Mouse (Mus musculus): ENCODE measurements around the gene Zbtb25. TPM values are rescaled to one million over a fixed set of nuclear protein-coding genes. Genes with fewer than 3 reads are reported as not detected.

The Zbtb25 gene
- total RNA-seq, 2 experiments from 2014 or later: 5.2 to 5.8 TPM

DNA sequence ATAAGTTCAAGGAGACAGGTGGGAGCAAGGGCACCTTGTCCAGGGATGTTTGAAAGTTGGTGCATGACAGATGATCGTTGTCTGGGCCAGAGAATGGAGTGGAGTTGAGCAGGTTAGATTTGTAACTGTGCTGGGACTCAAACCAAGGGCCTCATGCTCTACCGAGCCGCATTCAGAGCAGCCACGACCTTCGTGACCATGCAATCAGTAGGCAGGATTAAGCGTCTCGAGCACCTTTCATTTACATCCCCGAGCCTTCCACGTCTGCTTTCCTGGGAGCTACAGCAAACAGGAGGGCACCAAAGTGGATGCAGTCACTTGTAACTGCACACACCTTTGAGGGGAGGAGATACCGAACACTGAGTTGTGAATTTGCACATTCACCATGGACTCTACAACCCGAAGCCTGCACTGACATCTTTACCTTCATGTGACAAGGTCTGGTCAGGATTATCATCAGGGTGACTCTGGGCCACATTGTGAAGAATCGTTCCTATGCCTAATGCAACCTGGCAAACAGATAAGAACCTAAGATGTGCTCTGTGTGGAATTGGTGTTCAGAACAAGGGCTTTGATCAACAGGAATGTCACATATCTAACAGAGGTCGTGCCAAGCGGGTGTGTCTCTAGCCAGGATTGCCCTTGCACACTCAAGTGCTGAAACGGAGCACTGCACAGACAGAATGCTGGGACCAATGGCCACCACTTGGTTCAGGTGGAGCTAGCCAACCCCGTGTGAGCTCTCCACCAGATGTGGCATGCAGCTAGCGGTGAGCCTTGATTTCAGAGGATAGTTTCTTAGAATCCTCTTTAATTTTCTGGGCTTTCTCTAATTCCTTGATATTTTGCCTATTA, 33.1 kb downstream of the Zbtb25 start:
- DNase-seq: no peak

- DNase-seq: no peak
Measured at GRCm38 (mm10) chr12:76335641-76336040, 33.8 kb downstream of the Zbtb25 start.

DNA sequence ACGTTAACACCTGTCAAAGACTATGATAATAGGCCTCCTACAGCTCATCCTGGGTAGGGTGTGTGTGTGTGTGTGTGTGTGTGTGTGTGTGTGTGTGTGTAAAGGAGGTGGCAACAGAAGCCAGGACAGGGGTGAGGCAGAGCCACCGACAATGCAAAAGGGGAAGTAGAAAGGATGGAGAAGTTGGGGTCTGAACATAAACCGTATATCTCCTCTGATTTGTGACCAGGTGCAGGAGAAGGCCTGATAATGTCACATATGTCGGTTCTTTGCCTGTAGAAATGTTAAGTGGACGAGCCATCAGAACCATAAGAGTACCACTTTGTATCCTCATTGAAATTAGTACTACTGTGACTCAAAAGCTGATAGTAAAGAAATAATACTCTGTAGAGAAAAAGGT, 35.7 kb downstream of the Zbtb25 start:
- no peak for DNase-seq

DNA sequence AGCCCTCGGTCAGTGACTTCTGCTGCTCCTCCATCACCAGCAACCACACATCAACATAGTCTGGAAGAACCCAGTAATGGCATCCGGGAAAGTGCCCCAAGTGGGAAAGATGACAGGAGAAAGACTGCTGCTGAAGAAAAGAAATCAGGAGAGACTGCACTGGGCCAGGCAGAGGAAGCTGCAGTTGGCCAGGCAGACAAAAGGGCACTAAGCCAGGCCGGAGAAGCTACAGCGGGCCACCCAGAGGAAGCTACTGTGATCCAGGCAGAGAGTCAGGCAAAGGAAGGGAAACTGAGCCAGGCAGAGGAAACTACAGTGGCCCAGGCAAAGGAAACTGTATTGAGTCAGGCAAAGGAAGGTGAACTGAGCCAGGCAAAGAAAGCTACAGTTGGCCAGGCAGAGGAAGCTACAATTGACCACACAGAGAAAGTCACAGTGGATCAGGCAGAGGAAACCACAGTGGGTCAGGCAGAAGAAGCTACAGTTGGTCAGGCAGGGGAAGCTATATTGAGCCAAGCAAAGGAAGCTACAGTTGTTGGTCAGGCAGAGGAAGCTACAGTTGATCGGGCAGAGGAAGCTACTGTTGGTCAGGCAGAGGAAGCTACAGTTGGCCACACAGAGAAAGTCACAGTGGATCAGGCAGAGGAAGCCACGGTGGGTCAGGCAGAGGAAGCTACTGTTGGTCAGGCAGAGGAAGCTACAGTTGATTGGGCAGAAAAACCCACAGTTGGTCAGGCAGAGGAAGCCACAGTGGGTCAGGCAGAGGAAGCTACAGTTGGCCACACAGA, 40.6 kb downstream of the Zbtb25 start:
- DNase-seq: no peak

GRCm38 (mm10) chr12:76326437-76327220, 42.8 kb downstream of the Zbtb25 start:
- no peak for DNase-seq

DNA sequence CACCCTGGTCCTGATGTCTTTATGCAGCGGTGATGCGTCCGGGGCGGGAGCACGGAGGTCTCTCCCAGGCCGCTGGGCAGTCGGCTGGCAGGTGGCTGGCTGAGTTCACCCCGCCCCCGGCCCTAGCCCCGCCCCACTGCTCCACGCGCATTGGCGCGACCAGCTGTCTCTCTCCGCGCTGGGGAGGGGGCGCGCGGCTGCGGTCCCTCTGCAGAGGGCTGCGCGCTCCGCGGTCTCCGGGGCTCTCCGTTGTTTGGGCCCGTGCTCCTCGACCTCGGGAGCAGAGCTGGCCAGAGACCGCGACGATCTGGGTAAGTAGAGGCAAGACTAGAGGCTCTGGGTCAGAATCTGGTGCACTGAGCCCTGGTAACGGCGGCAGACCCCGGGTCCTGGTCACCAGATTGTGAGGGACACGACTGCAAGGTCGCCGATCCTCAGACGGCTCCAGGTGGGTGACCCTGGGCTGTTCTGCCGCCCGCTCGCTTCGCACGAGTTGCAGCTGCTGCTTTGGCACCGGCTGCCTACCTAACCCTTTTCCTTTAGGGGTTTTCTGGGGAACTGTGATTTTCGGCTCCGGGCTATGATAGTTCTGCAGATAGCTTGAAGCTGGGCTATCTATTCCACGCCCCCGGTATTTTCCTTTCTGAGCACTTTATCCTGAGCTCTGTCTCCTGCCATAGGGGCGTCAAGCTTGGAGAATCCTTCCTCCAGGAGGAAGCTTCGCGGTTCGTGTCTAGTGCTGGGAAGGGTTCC, 44.5 kb downstream of the Zbtb25 start, which contains the start of gene Akap5:
TSS of gene Akap5 (plus strand) at position 213 of the 753 bp plus-strand sequence.
- peak; percentile 40 to 56 for DNase-seq

DNA sequence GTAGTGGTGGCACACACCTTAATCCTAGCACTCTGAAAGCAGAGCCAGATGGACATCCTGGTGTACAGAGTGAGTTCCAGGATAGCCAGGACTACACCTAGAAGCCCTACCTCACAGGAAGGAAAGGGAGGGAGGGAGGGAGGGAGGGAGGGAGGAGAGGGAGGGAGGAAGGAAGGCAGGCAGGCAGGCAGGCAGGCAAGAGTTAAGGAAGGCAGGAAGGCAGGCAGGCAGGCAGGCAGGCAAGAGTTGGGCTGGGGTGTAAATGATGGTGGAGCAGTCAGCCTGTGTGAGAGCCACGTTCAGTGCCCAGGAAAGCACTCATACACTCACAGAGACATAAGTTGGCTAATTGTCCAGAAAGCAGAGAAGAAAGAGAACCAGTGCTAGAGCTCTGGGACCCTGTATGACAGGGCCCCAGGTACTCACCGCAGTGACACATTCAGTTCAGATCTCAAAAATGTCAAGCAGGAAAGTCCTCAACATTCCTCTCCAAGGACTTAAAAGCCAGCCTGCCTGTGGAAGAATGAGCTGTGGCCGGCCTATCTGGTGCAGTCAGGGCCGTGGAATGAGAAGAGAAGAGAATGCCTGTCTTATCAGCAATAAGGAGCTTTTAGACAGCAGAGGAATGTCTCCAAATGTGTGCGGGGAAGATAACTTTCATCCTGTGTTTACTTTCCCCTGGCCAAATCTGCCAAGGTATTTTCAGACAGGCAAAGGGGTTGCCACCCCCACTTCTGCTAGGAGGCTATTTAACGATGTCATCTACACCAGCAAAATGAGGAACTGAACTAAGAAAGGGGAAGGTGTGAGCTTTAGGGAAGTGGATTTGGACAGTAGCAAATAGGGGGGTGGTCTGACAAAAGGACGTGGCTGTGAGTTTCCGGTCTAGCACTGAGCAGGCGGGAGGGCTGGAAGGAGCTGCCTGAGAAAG, 50.9 kb downstream of the Zbtb25 start:
- DNase-seq: peak in 1 of 2 experiments; percentile 42

- DNase-seq: no peak
Measured at GRCm38 (mm10) chr12:76311951-76312350, 57.5 kb downstream of the Zbtb25 start.

DNA sequence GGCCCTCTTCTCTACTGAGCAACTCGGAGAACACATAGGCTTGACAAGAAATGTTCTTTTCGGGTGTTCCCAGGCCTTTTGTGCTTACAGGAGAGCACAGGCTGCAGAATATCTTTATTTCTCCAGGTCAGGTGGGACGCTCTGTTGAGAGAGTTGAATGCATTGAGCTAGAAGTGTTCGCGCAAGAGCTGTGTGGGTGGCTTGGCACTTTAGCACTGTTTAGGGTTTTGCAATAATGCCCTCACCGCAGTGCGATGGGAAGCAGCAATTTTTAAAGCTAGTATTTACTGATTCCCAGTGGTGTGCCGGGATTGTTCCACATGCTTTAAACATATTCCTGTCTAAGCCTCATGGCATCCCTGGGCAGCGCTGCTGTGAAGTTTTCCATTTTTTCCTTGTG, 58.2 kb downstream of the Zbtb25 start:
- no peak for DNase-seq

- no peak for DNase-seq
Measured at GRCm38 (mm10) chr12:76310633-76311032, 58.8 kb downstream of the Zbtb25 start.

DNA sequence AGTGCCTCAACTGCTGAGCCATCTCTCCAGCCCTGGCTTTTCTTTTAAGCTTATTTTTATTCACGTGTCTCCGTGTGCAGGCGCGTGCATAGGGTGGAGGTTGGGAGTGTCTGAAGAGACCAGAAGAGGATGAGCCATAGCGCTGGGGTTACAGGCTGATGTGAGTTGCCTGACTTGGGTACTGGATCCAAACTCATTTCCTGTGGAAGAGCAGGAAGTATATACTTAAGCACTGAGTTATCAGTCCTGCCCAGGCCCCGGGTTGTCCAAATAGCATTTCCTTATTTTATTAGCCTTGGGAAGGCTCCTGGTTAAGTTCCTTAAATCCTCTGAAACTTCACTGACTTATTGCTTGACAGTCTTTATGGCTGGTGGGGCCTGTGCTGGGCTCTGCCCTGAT, 59.4 kb downstream of the Zbtb25 start:
- DNase-seq: peak in 1 of 2 experiments; percentile 20

DNA sequence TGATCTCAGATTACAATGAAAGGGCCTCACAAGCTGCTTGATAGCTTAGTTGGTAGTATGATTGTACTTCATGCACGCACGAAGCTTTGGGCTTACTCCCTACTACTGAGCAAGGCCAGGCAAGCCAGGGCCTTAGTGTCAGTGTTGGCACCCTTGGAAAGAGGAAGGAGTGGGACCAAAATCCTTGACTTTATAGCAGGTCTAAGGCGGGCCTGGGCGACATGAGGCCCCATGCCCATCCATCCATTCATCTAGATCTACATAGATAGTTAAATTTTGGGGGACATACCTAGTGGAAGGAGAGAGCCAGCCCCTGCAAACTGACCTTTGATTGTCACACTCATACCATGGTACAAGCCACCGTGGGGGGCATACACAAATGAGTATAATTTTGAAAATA, 61.0 kb downstream of the Zbtb25 start:
- no peak for DNase-seq

GRCm38 (mm10) chr12:76307964-76308363, 61.4 kb downstream of the Zbtb25 start:
- peak; percentile 39 to 62 for DNase-seq

DNA sequence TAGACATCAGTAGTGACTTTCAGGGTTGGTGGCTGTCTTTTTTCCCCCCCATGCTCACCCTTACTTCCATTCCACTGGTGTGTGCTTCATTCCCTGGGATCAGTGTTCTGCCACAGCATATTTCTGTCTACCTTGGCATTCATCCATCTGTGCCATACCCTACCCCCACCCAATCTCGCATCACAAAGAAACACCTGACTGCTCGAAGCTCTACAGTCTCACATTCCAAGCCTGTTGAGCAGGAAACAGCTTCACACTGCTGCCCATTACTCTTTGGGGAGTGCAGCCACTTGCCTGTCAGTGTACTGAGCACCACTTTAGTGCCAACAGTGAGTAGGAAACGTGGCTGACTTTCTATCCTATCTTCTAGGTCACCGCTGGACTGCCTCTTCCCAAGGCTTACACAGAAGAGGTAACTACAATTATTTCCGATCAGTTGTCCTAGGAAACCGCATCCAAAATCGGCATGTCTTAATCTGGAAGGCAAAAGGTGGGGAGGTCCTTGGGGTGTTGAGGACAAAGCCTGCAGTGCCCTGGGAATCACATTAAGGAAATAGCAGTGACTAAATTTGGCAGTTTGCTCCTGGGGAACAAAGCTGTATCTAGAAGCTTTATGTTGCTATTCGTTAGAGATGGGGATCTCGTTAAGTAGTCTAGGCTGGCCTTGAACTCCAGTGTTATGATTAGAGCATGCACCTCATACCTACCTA, 62.4 kb downstream of the Zbtb25 start:
- DNase-seq: peak in 1 of 2 experiments; percentile 44

DNA sequence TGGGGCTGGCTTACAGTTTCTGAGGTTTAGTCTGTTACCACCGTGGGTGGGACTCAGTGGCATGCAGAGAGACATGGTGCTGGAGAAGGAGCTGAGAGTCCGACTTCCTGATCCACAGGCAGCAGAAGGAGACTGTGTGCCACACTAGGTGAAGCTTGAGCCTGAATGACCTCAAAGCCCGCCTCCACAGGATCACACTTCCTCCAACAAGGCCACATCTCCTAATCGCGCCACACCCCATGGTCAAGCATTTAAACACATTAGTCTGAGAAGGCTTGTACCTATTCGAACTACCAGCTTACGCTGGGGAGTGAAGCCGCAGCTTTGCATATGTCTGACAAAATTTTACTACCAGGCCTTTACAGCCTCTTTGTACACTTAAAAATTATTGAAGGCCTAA, 64.3 kb downstream of the Zbtb25 start:
- peak in 1 of 2 experiments; percentile 20 for DNase-seq

- DNase-seq: no peak
Measured at GRCm38 (mm10) chr12:76304199-76304598, 65.2 kb downstream of the Zbtb25 start.

DNA sequence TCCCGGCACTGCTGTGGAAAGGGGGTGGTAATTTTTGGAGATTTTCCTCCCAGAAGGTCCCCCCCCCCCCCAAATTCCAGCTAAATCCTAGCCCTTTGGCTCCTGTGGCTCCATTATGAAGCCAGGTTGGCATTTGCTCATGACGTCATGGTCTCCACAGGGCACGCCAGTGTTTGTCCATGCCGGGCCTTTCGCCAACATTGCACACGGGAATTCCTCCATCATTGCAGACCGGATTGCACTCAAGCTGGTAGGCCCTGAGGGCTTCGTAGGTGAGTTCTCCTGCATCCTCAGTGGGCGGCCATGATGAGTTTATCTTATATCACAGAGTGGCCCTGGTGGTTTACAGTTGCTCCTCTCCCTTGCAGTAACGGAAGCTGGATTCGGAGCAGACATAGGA, 65.9 kb downstream of the Zbtb25 start:
- no peak for DNase-seq

GRCm38 (mm10) chr12:76300367-76300766, 69.0 kb downstream of the Zbtb25 start:
- no peak for DNase-seq

- DNase-seq: no peak
Measured at GRCm38 (mm10) chr12:76299361-76299906, 70.0 kb downstream of the Zbtb25 start.
